Mouse (Mus musculus) cerebellum, adult 2 months (tissue): ENCODE results near the gene L3mbtl4.

Experiments used
- CTCF ChIP-seq: fragments of 200-500 bp; IDR thresholded peaks from 2 replicates; pipeline ENCODE4 v1.5.1; 2011; ENCODE audit warnings: low read depth, mild to moderate bottlenecking, control low read depth, low read length, moderate library complexity, borderline replicate concordance; ENCODE audit not compliant: insufficient read depth
- POLR2A ChIP-seq: fragments of 200-500 bp; IDR thresholded peaks from 2 replicates; pipeline ENCODE4 v1.6.1; 2011; ENCODE audit warnings: low read length, control low read depth, borderline replicate concordance; ENCODE audit not compliant: insufficient read depth

- no peak for TF ChIP-seq POLR2A
- TF ChIP-seq CTCF, result no peak
Observed at GRCm38 (mm10) chr17:68611247-68611646, 337.6 kb downstream of the L3mbtl4 start.
